Mouse (Mus musculus) effector memory CD4-positive, alpha-beta T cell, adult 7 months (primary cell): ENCODE results near the gene Trpc4ap. TPM values are rescaled to one million over a fixed set of nuclear protein-coding genes. Genes with fewer than 3 reads are reported as not detected.

Experiments
- polyA plus RNA-seq: library from polyadenylated mRNA; unstranded; fragments of 100-300 nt; shearing (Covaris generic); gene quantifications from one replicate; pipeline ENCODE4 v1.2.1, GENCODE M21; 2017

Gene Trpc4ap
- 144 TPM for polyA plus RNA-seq

GRCm38 (mm10) chr2:155691723-155692493 is at the start of gene Trpc4ap:
Gene Trpc4ap, minus strand, starts transcription at chr2:155692384.

GRCm38 (mm10) chr2:155735766-155736165 is 43.6 kb upstream of the Trpc4ap start, which contains the start of gene Gm17581:
Gene Gm17581, minus strand, starts transcription at chr2:155735866.

GRCm38 (mm10) chr2:155729158-155729645 is 37.0 kb upstream of the Trpc4ap start, which contains the start of gene Edem2:
Gene Edem2, minus strand, starts transcription at chr2:155729475.

GRCm38 (mm10) chr2:155610978-155611377 is 81.2 kb downstream of the Trpc4ap start, which contains the start of gene Myh7b:
Gene Myh7b, plus strand, starts transcription at chr2:155611212.

GRCm38 (mm10) chr2:155592137-155592853 is 99.9 kb downstream of the Trpc4ap start, which contains the start of gene Gss:
Gene Gss, minus strand, starts transcription at chr2:155592810.

Other genes starting within 250 kb of the Trpc4ap start
- gene Ncoa6, start 218.5 kb downstream of the Trpc4ap start, polyA plus RNA-seq = 21.0 TPM
- gene Acss2, start 174.4 kb downstream of the Trpc4ap start, polyA plus RNA-seq = 84.0 TPM
- gene Ggt7, start 174.1 kb downstream of the Trpc4ap start, polyA plus RNA-seq = 3.3 TPM
- 12.7 TPM for gene Gss, start 99.6 kb downstream of the Trpc4ap start, polyA plus RNA-seq
- gene Myh7b, start 81.2 kb downstream of the Trpc4ap start, polyA plus RNA-seq = not detected
- gene Edem2, start 37.1 kb upstream of the Trpc4ap start, polyA plus RNA-seq = 49.7 TPM
- gene Gm17581, start 43.5 kb upstream of the Trpc4ap start, polyA plus RNA-seq = not detected
- gene Procr, start 58.7 kb upstream of the Trpc4ap start, polyA plus RNA-seq = 0.23 TPM
- gene Mmp24, start 83.0 kb upstream of the Trpc4ap start, polyA plus RNA-seq = 0.88 TPM
- 37.2 TPM for gene BC029722, start 127.0 kb upstream of the Trpc4ap start, polyA plus RNA-seq
- 170 TPM for gene Eif6, start 134.5 kb upstream of the Trpc4ap start, polyA plus RNA-seq
- gene Fam83c, start 142.5 kb upstream of the Trpc4ap start, polyA plus RNA-seq = not detected
- gene Uqcc1, start 237.9 kb upstream of the Trpc4ap start, polyA plus RNA-seq = 29.7 TPM
- 0.28 TPM for gene Gm15557, start 248.3 kb upstream of the Trpc4ap start, polyA plus RNA-seq